Mouse (Mus musculus): ENCODE measurements around the gene Cd200r3.

DNA sequence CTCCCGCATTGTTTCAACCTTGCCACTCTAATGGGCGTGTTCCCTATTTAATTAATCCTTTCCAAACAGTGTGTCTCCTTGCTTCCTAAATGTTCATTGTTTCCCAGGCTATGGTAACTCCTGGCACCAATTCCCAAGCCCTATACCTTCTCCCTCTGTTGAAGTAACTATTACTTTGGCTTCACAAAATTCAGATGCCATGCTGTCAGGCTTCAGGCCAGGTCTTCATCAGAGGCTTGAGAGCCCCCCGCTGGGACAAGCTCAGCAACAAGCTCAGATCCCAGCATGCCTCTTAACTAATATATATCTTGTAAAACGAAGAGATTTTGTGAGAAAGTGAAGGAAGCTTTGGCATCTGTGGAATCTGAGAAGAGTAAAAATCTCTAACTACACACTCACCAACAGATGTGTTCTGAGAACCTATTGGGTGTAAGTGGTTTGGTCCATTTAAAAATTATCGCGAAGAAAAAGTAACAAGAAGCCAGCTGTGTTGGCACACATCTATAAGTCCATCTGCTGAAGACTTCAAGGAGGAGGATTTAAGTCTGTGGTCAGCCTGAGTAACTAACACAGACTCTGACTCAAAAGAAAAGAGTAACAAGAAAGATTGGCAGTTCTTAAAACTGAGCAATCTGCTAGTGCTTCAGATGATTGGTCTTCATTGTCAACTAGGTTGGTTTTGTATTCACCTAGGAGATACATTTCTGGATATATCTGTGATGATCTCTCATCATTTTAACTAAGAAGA, 50.9 kb downstream of the Cd200r3 start:
- no peak for TF ChIP-seq CTCF (IDR thresholded peaks at IDR 0.05; ENCODE audit: extremely low read depth, insufficient read depth, low read length)
- TF ChIP-seq POLR2A (IDR thresholded peaks at IDR 0.05; ENCODE audit: extremely low read depth, insufficient read depth, low read length), result no peak

Measured in cortical plate, adult 2 months (tissue).